Mouse (Mus musculus) hindbrain, embryonic 11.5 days (tissue): ENCODE measurements at regions not wholly inside any gene's neighbourhood (a gene's known extent, or its start where the extent isn't known, plus 50 kb on each side); places are given as distances from the start of the nearest gene placed in this dataset.

Source experiments
- ATAC-seq: fragments of 200-750 bp; cut with Nextera tagmentation; 2 replicates; pipeline ENCODE4 v1.8.0; 2017; ENCODE audit warnings: mild to moderate bottlenecking, moderate TSS enrichment, moderate library complexity; ENCODE audit not compliant: low FRiP score
- DNase-seq: peaks from one replicate; pipeline ENCODE4 v3.0.0-alpha.2; 2015; ENCODE audit warnings: low spot score
- H3K27ac ChIP-seq: fragments of 300-500 bp; sonication (generic); 2 replicates; pipeline ENCODE4 v1.5.1; 2014; ENCODE audit warnings: mild to moderate bottlenecking, low read depth, low read length
- H3K27me3 ChIP-seq: fragments of 300-500 bp; sonication (generic); 2 replicates; pipeline ENCODE4 v1.6.1; 2014; ENCODE audit warnings: mild to moderate bottlenecking, low read length, moderate library complexity, mixed read lengths; ENCODE audit not compliant: control insufficient read depth, insufficient read depth
- H3K36me3 ChIP-seq: fragments of 300-500 bp; sonication (generic); 2 replicates; pipeline ENCODE4 v1.6.1; 2014; ENCODE audit warnings: mild to moderate bottlenecking, low read length, moderate library complexity, mixed read lengths; ENCODE audit not compliant: control insufficient read depth, insufficient read depth
- H3K4me1 ChIP-seq: fragments of 300-500 bp; sonication (generic); replicated peaks from 2 replicates; pipeline ENCODE4 v1.6.1; 2014; ENCODE audit warnings: low read length, mixed read lengths; ENCODE audit not compliant: control insufficient read depth, insufficient read depth
- H3K4me2 ChIP-seq: fragments of 300-500 bp; sonication (generic); replicated peaks from 2 replicates; pipeline ENCODE4 v1.6.1; 2014; ENCODE audit warnings: mild to moderate bottlenecking, low read depth, low read length
- H3K4me3 ChIP-seq: fragments of 300-500 bp; sonication (generic); 2 replicates; pipeline ENCODE4 v1.5.1; 2014; ENCODE audit warnings: low read depth, low read length
- H3K9ac ChIP-seq: fragments of 300-500 bp; sonication (generic); 2 replicates; pipeline ENCODE4 v1.6.1; 2014; ENCODE audit warnings: low read depth, low read length
- H3K9me3 ChIP-seq: fragments of 300-500 bp; sonication (generic); 2 replicates; pipeline ENCODE4 v1.6.1; 2016; ENCODE audit warnings: low read length; ENCODE audit not compliant: control insufficient read depth
- WGBS: fragments of 180-500 bp; shearing (Covaris S2); extraction: QIAGEN DNeasy Blood & Tissue Kit; methylation state at CpG from one replicate; pipeline ENCODE4 v1.1.7; 2014; 5-methylcytosine and 5-hydroxymethylcytosine counted together

- Histone ChIP-seq H3K4me3 (no peak overlapping the region), H3K4me2 (no peak overlapping the region), H3K9me3 (no peaks in the 10 kb centered on the region), H3K27me3 (peaks cover 13% of the 10 kb centered on the region), H3K27ac (no peak overlapping the region), H3K4me1 (peaks cover 2% of the 10 kb centered on the region; the same call in 1 of the 2 replicates), H3K9ac (no peak overlapping the region), H3K36me3 (no peaks in the 10 kb centered on the region)
- DNase-seq (no peak), ATAC-seq (no peak)
- 84% methylated on average over 4 of the region's 4 CpGs for WGBS
Measured at GRCm38 (mm10) chr3:33958216-33958615, 61.5 kb upstream of the Fxr1 start.

- Histone ChIP-seq H3K4me2 (no peak overlapping the region), H3K27me3 (peaks cover 10% of the 10 kb centered on the region), H3K4me3 (no peak overlapping the region), H3K4me1 (peaks cover 2% of the 10 kb centered on the region; the same call in 1 of the 2 replicates), H3K9ac (no peak overlapping the region), H3K9me3 (no peaks in the 10 kb centered on the region), H3K36me3 (no peaks in the 10 kb centered on the region), H3K27ac (no peak overlapping the region)
- WGBS: 55% methylated on average over 6 of the region's 6 CpGs
- ATAC-seq: no peak
- DNase-seq: no peak
Measured at GRCm38 (mm10) chr3:33960211-33960610, 59.5 kb upstream of the Fxr1 start.

GRCm38 (mm10) chr3:33962938-33963337 lies 56.8 kb upstream of the Fxr1 start:
- no peak overlapping the region for H3K4me3 ChIP-seq
- DNase-seq (no peak), ATAC-seq (no peak)
- H3K4me1 ChIP-seq: no peaks in the 10 kb centered on the region
- no peak overlapping the region for H3K9ac ChIP-seq
- no peak overlapping the region for H3K4me2 ChIP-seq
- no peaks in the 10 kb centered on the region for H3K27me3 ChIP-seq
- 89% methylated on average over 5 of the region's 5 CpGs for WGBS
- H3K36me3 ChIP-seq: no peaks in the 10 kb centered on the region
- H3K27ac ChIP-seq: no peak overlapping the region
- no peaks in the 10 kb centered on the region for H3K9me3 ChIP-seq

GRCm38 (mm10) chr3:33967184-33967583 lies 52.6 kb upstream of the Fxr1 start:
- DNase-seq (no peak), ATAC-seq (no peak)
- WGBS: 83% methylated on average over 8 of the region's 8 CpGs
- Histone ChIP-seq H3K9me3 (no peaks in the 10 kb centered on the region), H3K27me3 (no peaks in the 10 kb centered on the region), H3K9ac (no peak overlapping the region), H3K36me3 (no peaks in the 10 kb centered on the region), H3K4me3 (no peak overlapping the region), H3K4me2 (no peak overlapping the region), H3K4me1 (no peaks in the 10 kb centered on the region), H3K27ac (no peak overlapping the region)
